Mouse (Mus musculus): ENCODE measurements around the gene Mrpl52. TPM values are rescaled to one million over a fixed set of nuclear protein-coding genes. Genes with fewer than 3 reads are reported as not detected.

Gene Mrpl52
- total RNA-seq (2023), result 10 to 100 TPM; 24.7 to 27.8 TPM

GRCm38 (mm10) chr14:54426689-54427398, at the start of gene Mrpl52:
Gene Mrpl52, plus strand, starts transcription at chr14:54426909.

DNA sequence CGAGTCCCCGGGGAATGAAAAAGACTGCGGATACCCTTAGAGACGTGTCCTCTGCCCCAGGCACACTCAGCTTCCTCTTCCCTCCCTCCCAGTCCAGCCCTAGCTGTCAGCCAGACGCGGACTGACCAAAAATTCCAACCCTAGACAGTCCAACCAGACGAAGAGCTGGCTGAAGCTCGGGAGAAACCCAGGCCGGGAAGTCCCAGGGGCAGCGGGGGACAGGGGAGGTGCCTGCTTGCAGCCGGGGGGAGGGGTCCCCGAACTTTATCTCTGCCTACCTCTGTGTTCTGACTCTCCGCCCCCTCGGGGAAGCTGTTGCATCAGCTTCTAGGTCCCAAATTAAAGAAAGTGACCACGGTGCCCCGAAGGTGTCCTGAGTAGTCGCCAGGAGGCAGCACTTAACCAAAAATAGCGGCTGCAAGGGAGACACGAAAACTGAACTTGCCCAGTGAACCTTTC, 9.1 kb upstream of the Mrpl52 start, which contains the start of gene Slc7a7:
TSS of gene Slc7a7 (minus strand) at position 158 of the 459 bp plus-strand sequence.

GRCm38 (mm10) chr14:54431334-54432077, 4.8 kb downstream of the Mrpl52 start, which contains the start of gene Mmp14:
Gene Mmp14, plus strand, starts transcription at chr14:54431612.

DNA sequence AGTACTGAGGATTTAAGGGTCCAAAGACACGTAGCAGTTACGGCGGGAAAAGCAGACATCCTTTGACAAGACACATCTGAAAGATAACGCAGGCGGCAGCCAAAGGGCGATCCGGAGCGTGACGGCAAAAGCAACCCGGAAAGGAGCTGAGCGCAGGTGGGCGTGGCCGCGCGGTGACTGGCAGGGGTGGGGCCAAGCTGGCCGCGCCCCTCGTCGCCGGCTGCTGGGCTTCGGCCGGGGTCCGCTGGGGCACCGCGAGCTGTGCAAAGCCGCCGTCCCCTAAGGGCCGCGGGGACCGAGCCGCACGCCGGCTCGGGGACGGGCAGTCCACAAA, 37.2 kb downstream of the Mrpl52 start, which contains the start of gene Lrp10:
TSS of gene Lrp10 (plus strand) at position 179 of the 334 bp plus-strand sequence.

DNA sequence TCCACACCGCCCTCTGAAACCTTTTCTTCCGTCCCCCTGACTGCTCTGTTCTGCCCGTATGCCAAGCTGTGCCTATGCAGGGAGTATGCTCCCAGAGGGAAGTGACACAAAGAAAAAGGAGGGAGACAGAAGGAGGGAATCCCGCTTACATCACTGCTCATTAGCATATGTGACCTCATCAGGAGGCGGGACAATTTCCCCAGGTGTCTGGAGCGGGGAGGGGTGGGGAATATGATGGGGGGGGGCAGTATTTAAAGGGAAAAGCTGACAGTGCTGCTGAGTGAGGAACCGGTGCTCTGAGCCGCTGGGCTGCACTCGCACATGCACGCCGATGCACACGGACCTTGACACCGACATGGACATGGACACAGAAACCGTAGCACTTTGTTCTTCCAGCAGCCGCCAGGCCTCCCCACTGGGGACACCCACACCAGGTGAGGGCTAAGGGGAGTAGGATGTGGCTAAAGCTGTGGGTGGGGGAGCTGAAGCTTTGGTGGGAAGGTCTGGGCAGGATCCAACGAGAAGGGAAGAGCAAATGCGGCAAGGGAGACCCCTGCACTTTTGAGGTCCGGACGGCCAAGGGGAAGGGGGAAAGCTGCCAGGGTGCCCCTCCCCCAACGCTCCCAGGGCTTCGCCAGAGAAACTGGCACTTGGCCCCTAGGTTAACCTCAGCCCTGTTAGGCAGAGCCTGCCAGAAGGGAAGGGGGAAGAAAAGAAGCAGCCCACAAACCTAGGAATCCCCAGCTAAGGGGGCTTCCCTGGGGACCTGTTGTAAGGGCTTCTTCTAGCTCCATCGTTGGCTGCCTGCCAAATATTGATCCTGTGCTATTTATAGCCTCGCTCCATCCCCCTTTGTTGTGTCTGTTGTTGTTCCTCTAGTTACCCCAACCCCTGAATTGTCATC, 49.5 kb downstream of the Mrpl52 start, which contains the start of gene Rem2:
TSS of gene Rem2 (plus strand) at position 160 of the 904 bp plus-strand sequence.

Other genes with a start within 250 kb of the Mrpl52 start
- 10 to 100 TPM; 56.7 to 63.9 TPM for gene Dad1, start 172.8 kb upstream of the Mrpl52 start, total RNA-seq (2023)
- gene Abhd4, start 172.7 kb upstream of the Mrpl52 start, total RNA-seq (2023), result 10 to 100 TPM; 17.9 to 21.2 TPM
- not detected for gene Olfr49, start 142.0 kb upstream of the Mrpl52 start, total RNA-seq (2023)
- 10 to 100 TPM; 38.2 to 51.7 TPM for gene Oxa1l, start 66.1 kb upstream of the Mrpl52 start, total RNA-seq (2023)
- gene Slc7a7, start 9.1 kb upstream of the Mrpl52 start, total RNA-seq (2023), result 10 to 100 TPM; 18.2 to 18.9 TPM
- gene Mmp14, start 4.7 kb downstream of the Mrpl52 start, total RNA-seq (2023), result 1 to 10 TPM in 1 of 2 experiments, under 1 TPM in 1; 0.37 to 1.3 TPM
- gene Lrp10, start 37.2 kb downstream of the Mrpl52 start, total RNA-seq (2023), result 10 to 100 TPM; 85.2 to 89.5 TPM
- gene Rem2, start 49.2 kb downstream of the Mrpl52 start, total RNA-seq (2023), result not detected
- 10 to 100 TPM; 13.9 to 15.9 TPM for gene Prmt5, start 90.6 kb downstream of the Mrpl52 start, total RNA-seq (2023)
- 10 to 100 TPM; 20.7 to 27.9 TPM for gene Haus4, start 127.7 kb downstream of the Mrpl52 start, total RNA-seq (2023)
- under 1 TPM; 0.15 to 0.24 TPM for gene Ajuba, start 150.6 kb downstream of the Mrpl52 start, total RNA-seq (2023)
- gene 4931414P19Rik, start 179.1 kb downstream of the Mrpl52 start, total RNA-seq (2023), result 1 to 10 TPM; 4.2 to 4.5 TPM
- gene Psmb5, start 191.1 kb downstream of the Mrpl52 start, total RNA-seq (2023), result 10 to 100 TPM; 59.5 to 64.2 TPM
- not detected for gene Psmb11, start 194.5 kb downstream of the Mrpl52 start, total RNA-seq (2023)
- gene Gm17606, start 214.0 kb downstream of the Mrpl52 start, total RNA-seq (2023), result not detected
- 1 to 10 TPM; 2.1 to 2.4 TPM for gene Cdh24, start 214.5 kb downstream of the Mrpl52 start, total RNA-seq (2023)